Mouse (Mus musculus): Measurements from ENCODE around the gene Ap4m1.
"Not testable (repeated sequence)": the region's sequence is repeated elsewhere in the genome, so short reads cannot be mapped to it uniquely, and the experiment has no call there.

The Ap4m1 gene

DNA sequence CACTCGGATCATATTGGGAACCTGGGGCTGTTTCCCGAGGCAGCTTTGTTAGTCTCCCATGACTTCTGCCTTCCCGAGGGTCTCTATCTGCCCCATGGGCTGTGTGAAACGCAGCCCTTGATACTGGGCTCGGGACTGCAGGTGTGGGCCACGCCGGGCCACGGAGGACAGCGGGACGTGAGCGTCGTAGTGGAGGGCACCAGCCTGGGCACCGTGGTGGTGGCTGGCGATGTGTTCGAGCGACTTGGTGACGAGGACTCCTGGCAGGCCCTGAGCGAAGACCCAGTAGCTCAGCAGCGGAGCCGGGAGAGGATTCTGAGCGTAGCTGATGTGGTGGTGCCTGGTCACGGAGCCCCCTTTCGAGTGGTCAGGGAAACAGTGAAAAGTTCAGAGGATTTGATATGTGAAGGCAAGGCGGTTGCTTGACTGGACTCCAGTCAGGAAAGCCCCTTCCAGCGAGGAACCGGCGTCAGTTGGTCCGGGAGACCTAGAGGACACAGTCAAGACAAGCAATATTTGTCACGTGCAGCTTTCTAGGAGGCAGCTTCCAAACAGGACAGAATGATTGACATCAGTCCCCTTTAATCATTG, 23.0 kb downstream of the Ap4m1 start:
- peak in 1 of 2 experiments; percentile 27 for DNase-seq (ENCODE audit: low spot score in 2 of 2)

DNA sequence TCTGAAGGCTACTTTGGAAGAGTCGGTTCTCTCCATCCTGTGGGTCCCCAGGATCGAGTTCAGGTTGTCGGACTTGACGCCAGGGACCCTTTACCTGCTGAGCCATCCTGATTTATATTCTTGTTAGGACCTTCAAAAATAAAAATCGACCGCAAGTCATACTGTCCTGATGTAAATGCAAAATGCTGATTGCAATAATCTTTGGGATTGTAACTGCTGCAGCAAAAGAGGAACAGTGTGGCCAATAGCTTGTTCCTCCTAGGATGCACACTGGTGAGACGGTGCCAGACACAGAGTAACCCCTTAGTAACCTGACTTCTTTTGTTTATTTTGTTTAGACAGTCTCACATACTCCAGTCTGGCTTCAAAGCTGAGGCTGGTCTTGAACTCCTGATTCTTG, 23.7 kb downstream of the Ap4m1 start:
- DNase-seq (ENCODE audit: low spot score in 2 of 2): no peak

DNA sequence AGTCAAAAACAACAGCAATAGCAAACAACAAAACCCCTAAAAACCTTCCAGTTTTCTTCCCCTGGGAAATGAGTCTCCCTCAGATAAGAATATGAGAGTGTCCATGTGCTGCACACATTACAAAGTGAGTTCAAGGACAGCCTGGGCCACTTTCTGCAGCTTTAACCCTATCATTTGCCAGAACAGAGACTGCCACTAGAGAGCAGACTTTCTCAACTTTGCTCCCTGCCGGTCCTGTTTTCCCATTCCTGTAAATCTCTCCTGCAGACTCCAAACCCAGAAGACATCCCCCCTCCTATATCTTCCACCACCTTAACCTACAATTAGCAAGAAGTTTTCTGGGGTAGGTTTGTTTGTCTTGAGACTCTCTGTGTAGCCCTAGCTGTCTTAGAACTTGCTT, 27.8 kb downstream of the Ap4m1 start:
- no peak for DNase-seq (ENCODE audit: low spot score in 2 of 2)

DNA sequence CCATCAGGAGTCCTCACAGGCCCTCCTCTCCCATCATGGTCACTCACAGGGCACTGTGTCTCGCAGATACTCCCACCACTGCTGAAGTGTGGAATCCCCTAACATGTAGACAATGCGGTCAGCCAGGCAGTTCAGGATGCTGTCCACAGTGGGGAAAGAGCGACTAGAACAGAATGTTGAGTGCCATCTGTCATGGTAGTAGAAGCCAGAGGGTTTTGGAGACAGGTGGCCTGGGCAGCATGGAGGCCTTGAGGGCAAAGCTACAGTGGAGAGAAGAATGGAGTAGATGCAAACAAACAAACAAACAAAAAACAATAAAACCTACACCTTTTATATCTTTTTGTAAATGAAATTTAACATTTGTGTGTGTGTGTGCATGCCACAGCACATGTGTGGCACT, 30.3 kb downstream of the Ap4m1 start:
- DNase-seq (ENCODE audit: low spot score in 2 of 2): no peak

DNA sequence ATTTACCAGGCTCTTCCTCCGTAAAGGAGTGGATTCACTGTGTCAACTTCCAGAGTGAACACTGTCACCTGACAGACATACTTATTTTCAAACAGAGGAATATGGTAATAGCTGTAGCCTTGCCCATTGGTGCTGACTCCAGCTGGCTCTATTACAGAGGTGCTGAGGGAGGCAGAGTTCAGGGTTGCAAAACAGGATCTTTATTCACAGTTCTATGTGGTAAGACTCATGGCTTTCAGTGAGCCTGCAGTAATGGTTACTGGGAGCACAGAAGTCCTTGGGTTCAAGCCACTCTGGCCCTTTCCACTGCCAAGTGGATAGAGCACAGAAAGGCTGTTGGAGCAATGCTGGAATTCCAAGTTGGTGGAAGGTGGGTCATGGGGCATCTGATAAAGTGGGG, 35.5 kb downstream of the Ap4m1 start:
- DNase-seq (ENCODE audit: low spot score in 2 of 2): peak in 1 of 2 experiments; percentile 19

DNA sequence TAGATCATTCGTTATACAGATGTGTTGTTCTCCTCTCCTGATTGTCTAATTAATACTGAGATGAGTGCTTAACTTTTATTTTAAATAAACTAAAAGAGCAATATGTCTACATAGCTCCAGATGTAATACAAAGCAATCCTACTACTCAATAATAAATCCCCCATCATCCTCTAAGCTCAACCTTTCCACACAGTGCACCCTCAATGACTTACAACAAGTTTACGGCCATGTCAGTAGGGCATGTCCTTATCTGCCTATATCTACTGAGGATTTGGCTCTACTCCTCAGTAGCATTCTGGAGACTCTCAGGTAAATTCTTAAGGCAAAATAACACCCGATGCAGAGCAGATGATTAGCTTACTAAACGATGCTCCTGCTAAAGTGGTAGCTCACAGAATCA, 36.1 kb downstream of the Ap4m1 start:
- DNase-seq (ENCODE audit: low spot score in 2 of 2): no peak

DNA sequence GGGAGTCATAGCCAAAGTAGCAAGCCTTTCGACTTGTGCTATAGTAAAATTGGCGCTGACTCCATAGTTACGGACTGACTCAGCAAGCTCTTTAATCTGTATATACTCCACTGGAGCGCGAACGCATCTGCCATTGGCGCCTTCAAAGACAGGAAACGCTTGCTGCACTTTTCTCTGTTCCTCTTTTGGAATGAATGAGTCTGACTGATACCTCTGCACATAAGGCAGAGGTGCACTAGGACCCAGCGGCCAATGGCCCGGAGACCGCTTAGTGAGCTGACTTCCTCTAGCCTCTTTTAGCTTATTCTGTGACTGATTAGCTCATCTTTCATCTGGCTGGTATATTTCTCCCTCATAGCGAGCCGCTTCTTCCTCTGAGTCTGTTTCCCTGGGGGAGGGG, 44.8 kb downstream of the Ap4m1 start:
- DNase-seq (ENCODE audit: low spot score in 2 of 2): not testable (repeated sequence)

DNA sequence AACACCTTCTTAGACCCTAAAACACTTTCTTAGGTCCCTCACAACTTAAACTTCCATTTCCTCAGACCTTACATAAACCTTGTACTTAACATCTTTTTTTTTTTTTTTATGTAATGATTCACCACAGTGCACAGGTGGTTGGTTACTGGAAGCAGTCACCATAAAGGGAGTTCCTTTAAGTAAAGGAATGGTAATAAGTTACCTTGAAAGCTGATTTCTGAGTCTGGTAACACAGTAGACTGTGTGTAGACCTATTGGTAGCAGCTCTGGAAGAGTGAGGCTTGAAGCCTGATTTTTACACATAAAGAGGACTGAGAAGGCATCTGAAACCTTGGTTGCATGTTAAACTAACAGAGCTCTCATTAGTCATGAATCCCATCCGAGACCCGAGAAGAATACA, 48.1 kb downstream of the Ap4m1 start:
- no peak for DNase-seq (ENCODE audit: low spot score in 2 of 2)

DNA sequence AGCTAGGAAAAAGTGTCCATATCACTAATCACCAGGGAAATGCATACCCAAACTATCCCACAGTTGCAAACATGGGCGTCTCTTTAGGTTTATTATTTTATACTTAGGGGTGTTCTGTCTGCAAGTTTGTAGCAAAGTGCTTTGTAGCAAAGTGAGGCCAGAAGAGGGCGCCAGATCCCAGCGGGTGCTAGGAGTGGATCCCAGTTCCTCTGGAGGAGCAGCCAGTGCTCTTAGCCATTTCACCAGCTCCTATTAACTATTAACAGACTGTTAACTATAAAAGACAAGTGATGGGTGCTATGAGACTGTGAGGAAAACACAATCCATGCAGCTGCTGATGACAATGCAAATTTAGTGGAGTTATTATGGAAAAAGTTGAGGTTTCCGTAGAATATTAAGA, 50.3 kb downstream of the Ap4m1 start:
- peak; percentile 85 to 89 for DNase-seq (ENCODE audit: low spot score in 2 of 2)

DNA sequence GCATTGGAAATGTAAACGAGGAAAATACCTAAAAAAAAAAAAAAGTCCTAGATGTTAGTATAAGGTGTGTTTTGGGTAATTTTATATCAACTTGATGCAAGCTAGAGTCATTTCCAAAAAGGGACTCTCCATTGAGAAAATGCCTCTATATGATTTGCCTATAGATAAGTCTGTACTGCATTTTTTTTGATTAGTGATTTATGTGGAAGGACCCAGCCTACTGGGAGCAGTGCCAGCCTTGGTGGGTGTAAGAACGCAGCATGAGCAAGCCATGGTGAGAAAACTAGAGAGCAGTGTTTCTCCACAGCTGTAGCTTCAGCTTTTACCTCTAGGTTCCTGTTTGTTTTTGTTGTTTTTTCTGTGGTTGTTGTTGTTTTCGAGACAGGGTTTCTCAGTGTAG, 51.5 kb downstream of the Ap4m1 start:
- DNase-seq (ENCODE audit: low spot score in 2 of 2): no peak

DNA sequence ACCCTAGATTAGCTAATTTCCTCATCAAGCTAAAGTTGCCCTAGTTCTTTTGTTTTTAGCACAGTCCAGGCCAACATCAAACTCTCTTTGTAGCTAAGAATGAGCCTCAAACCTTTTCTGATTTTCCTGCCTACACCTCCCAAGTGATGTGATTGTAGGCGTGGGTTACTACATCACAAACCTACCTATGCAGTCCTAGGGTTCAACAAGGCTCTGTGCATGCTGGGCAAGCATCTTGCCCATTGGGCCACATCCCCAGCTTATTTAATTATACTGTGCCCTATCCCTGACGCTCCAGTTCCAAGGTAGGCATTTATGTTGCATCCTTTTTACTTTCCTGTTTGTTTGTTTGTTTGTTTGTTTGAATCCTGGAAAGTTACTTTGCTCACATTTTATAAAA, 53.9 kb downstream of the Ap4m1 start, which contains the start of gene Nxpe5:
Gene Nxpe5 (plus strand): TSS at position 199 of the 400 bp plus-strand sequence.
- DNase-seq (ENCODE audit: low spot score in 2 of 2): no peak

DNA sequence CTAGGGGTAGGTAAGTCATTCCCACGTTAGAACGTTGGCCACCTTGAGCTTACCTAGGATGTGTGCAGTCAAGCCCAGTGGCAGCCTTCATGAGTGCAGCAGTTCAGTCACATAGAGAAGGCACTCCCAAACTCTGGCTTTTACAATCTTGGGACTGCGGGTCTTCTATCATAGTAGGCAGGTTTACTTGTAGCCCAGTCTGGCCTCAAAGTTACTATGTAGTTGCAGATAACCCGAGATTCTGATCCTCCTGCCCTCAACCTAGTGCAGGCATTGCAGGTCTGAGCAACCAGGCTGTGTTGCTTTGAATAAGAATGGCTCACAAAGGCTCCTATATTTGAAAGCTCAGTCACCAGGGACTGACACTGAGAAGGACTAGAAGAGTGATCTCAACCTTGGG, 54.7 kb downstream of the Ap4m1 start:
- DNase-seq (ENCODE audit: low spot score in 2 of 2): no peak

DNA sequence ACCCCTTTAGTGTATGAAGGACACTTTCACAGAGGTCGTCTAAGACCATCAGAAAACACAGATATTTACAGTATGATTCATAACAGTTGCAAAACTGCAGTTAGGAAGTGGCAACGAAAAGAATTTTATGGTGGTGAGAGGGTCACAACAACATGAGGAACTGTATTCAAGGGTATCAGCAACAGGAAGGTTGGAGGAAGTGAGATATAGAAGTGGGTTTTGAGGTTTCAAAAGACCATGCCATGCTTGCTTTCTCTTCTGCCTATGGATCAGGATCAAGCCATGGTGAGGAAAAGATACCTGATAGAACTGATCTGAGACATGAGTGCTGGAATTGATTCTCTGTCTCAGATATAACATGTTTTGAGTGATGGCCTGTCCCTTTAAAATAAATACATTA, 55.6 kb downstream of the Ap4m1 start:
- DNase-seq (ENCODE audit: low spot score in 2 of 2): no peak

DNA sequence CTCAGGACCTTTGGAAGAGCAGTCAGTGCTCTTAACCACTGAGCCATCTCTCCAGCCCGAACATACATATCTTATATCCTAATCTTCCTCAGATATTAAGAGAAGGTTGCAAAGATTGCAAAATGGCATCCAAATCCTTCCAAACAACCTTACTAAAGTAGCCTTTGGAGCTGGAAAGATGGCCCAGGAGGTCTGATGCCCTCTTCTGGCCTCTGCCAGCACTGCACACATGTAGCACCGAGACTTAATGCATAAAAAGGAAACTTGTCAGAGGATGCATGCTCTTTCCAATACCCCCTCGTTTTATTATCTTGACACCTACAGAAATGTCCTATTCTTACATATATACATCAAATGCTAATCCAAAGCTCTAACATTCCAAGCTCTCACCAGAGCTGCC, 56.2 kb downstream of the Ap4m1 start:
- DNase-seq (ENCODE audit: low spot score in 2 of 2): no peak

DNA sequence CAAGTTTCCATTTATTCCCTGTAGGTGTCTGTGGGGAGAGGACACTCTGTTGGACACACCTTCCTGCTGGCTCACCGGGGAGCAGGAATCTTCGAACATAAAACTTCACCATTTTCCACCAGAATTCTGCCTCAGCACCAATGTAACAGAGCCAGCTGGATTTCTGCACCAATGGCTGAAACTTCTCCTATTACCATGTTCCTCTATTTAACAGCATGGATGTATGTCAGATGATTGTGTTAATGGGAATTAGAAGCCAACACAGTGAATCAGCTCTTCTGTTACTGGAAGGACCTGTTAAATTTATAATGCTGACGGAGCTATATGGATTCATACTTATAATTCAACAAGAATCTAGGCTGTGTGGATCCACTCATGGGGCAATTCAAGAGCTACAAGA, 57.7 kb downstream of the Ap4m1 start:
- no peak for DNase-seq (ENCODE audit: low spot score in 2 of 2)
